Mouse (Mus musculus) kidney, embryonic 15.5 days (tissue): ENCODE results near the gene Methig1. TPM values are rescaled to one million over a fixed set of nuclear protein-coding genes. Genes with fewer than 3 reads are reported as not detected.
"Not testable (repeated sequence)": the region's sequence is repeated elsewhere in the genome, so short reads cannot be mapped to it uniquely, and the experiment has no call there.

ENCODE experiments used
- ATAC-seq: fragments of 200-750 bp; cut with Nextera tagmentation; replicated peaks from 2 replicates; pipeline ENCODE4 v1.8.0; 2017; ENCODE audit warnings: moderate TSS enrichment; ENCODE audit not compliant: low FRiP score
- H3K27ac ChIP-seq: fragments of 300-500 bp; sonication (generic); 2 replicates; pipeline ENCODE4 v1.5.1; 2015; ENCODE audit warnings: mild to moderate bottlenecking, inconsistent platforms
- H3K27me3 ChIP-seq: fragments of 300-500 bp; sonication (generic); 2 replicates; pipeline ENCODE4 v1.6.1; 2015; ENCODE audit warnings: inconsistent platforms
- H3K36me3 ChIP-seq: fragments of 300-500 bp; sonication (generic); 2 replicates; pipeline ENCODE4 v1.6.1; 2015; ENCODE audit warnings: inconsistent platforms
- H3K4me1 ChIP-seq: fragments of 300-500 bp; sonication (generic); 2 replicates; pipeline ENCODE4 v1.6.1; 2015; ENCODE audit warnings: inconsistent platforms
- H3K4me2 ChIP-seq: fragments of 300-500 bp; sonication (generic); 2 replicates; pipeline ENCODE4 v1.6.1; 2015; ENCODE audit warnings: moderate library complexity, mild to moderate bottlenecking, inconsistent platforms
- H3K4me3 ChIP-seq: fragments of 300-500 bp; sonication (generic); replicated peaks from 2 replicates; pipeline ENCODE4 v1.5.1; 2015; ENCODE audit warnings: mild to moderate bottlenecking, inconsistent platforms
- H3K9ac ChIP-seq: fragments of 300-500 bp; sonication (generic); 2 replicates; pipeline ENCODE4 v1.6.1; 2015; ENCODE audit warnings: mild to moderate bottlenecking, inconsistent platforms
- H3K9me3 ChIP-seq: fragments of 300-500 bp; sonication (generic); replicated peaks from 2 replicates; pipeline ENCODE4 v1.6.1; 2016; ENCODE audit warnings: inconsistent platforms
- WGBS: fragments of 180-500 bp; shearing (Covaris S2); methylation state at CpG from one replicate; pipeline ENCODE4 v1.1.7; 2015; ENCODE audit warnings: mixed read lengths; 5-methylcytosine and 5-hydroxymethylcytosine counted together
- polyA plus RNA-seq: library from polyadenylated mRNA; unstranded; fragments of >200 nt; fragmentation: Nextera tagmentation; extraction: Ambion mirVana; gene quantifications from 2 replicates; pipeline ENCODE4 v1.2.1, GENCODE M21; 2015

Gene Methig1
- polyA plus RNA-seq, 1 experiment from 2014 or later, result 1.5 TPM

DNA sequence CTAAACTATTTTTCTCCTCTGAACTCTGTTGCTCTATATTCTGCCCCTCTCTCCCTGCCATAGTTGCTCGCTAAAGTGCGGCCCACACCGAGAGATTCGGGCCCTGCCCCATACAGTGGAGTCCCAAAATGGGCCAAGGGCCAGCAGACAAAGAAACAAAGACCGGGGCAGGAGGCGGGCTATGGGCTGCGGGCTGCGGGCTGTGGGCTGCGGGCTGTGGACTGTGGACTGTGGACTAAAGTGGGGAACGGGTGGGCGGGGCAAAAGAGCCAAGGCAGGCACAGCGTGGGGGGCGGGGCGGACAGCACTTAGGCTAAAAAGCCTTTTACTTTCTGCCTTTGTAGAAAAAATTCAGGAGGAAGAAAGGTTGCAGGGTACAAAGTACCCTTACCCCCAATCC is 6.2 kb upstream of the Methig1 start:
- H3K9ac ChIP-seq, result no peak overlapping the region
- no peak overlapping the region for H3K4me2 ChIP-seq
- peak overlapping the region; percentile 13; the same call in 1 of the 2 replicates for H3K27ac ChIP-seq
- 0 out of 2 replicates have a peak, but pooled peaks cover 9% of the 10 kb centered on the region for H3K4me1 ChIP-seq
- no peaks in the 10 kb centered on the region for H3K9me3 ChIP-seq
- H3K27me3 ChIP-seq, result no peaks in the 10 kb centered on the region
- ATAC-seq, result no peak; the same call in 1 of the 2 replicates
- 75% methylated on average over 14 of the region's 14 CpGs for WGBS
- H3K36me3 ChIP-seq, result no peaks in the 10 kb centered on the region
- no peak overlapping the region for H3K4me3 ChIP-seq

DNA sequence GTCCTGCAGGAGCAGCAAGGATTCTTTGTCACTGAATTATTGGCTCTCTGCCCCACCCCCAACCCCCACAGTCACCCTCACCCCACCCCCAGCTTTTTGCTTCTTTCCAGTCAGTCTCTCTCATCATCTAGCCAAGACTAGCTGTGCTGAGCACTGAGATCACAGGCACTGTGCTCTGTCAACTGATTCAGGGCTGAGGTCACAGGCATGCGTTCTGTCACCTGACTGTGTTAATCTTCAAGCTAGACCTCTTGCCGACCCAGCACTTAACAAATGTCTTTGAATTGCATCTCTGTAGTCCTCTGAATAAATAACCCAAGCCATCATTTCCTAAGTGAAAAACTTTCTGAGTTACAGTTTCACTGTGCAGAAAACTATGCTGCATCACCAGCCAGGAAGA is 3.5 kb upstream of the Methig1 start:
- Histone ChIP-seq H3K36me3 (no peaks in the 10 kb centered on the region), H3K27me3 (no peaks in the 10 kb centered on the region), H3K27ac (peak overlapping the region; percentile 59), H3K4me3 (no peak overlapping the region), H3K4me2 (no peak overlapping the region), H3K9ac (no peak overlapping the region), H3K4me1 (0 out of 2 replicates have a peak, but pooled peaks cover 9% of the 10 kb centered on the region), H3K9me3 (no peaks in the 10 kb centered on the region)
- WGBS, result 18% methylated on average over 2 of the region's 2 CpGs
- ATAC-seq, result peak; percentile 82

DNA sequence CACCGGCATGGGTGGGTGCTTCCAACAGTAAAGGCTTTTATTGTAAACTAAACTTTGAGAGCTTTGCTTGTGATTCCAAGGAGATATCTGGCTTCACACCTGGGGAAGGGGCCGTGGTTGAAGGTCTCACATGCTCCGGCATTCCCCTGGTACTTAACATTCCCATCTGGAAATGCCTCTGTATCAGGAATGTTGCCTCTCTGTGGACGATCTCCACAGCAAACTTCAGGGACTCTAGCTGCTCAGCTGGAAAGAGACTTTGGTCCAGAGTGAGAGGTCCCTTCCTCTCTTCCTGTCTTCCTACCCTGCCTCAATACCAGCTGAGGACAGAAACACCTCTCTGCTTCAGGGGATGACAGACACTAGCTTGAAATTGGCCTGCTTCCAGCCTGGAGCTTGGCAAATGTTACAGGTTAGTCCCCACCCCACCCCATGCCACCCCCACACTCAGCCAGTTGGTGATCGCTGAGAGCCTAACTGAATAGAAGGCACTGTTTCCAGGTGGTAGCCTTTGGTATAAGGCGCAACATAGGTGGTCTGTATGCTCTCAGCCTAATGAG is 1.4 kb upstream of the Methig1 start:
- WGBS, result 69% methylated on average over 6 of the region's 6 CpGs
- ATAC-seq, result no peak
- Histone ChIP-seq H3K27me3 (no peaks in the 10 kb centered on the region), H3K4me2 (no peak overlapping the region), H3K4me3 (no peak overlapping the region), H3K4me1 (0 out of 2 replicates have a peak, but pooled peaks cover 9% of the 10 kb centered on the region), H3K9ac (no peak overlapping the region), H3K27ac (no peak overlapping the region), H3K36me3 (no peaks in the 10 kb centered on the region), H3K9me3 (no peaks in the 10 kb centered on the region)

DNA sequence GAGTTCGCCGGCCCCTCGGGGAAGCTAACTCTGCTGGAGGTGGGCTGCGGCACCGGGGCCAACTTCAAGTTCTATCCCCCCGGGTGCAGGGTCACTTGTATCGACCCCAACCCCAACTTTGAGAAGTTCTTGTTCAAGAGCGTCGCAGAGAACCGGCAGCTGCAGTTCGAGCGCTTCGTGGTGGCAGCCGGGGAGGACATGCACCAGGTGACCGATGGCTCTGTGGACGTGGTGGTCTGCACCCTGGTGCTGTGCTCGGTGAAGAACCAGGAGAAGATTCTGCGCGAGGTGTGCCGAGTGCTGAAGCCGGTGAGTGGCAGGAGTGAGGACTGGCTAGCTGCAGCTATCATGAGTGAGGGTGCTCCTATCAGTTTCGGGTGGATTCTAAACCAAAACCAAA is 450 bp downstream of the Methig1 start:
- not testable (repeated sequence) for ATAC-seq, H3K36me3 ChIP-seq, H3K4me2 ChIP-seq, H3K9me3 ChIP-seq, H3K4me3 ChIP-seq, H3K4me1 ChIP-seq, H3K9ac ChIP-seq, H3K27ac ChIP-seq, H3K27me3 ChIP-seq
- WGBS, result 87% methylated on average over 18 of the region's 22 CpGs

DNA sequence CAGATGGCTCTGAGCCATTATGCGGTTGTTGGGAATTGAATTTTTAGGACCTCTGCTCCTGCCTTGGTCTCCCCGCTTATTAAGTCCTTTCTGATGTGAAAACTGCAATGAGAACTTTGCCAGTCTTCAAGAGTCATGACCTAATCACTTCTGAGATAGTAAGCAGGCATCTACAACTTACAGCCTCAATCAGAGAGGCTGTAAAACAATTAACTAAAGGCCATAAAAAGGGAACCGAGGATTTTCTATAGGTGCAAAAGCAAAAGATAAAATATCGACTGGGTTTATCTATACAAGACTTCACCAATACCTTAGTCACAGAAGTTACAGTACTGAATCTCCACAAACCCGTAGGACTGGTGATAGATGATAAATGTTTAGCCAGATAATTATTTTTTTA is 2.9 kb downstream of the Methig1 start:
- no peak overlapping the region for H3K4me2 ChIP-seq
- no peak overlapping the region for H3K27ac ChIP-seq
- H3K36me3 ChIP-seq, result no peaks in the 10 kb centered on the region
- no peak overlapping the region for H3K4me3 ChIP-seq
- no peaks in the 10 kb centered on the region for H3K9me3 ChIP-seq
- no peak for ATAC-seq
- no peaks in the 10 kb centered on the region for H3K4me1 ChIP-seq
- H3K9ac ChIP-seq, result no peak overlapping the region
- WGBS, result 59% methylated on average over 5 of the region's 5 CpGs
- H3K27me3 ChIP-seq, result no peaks in the 10 kb centered on the region

DNA sequence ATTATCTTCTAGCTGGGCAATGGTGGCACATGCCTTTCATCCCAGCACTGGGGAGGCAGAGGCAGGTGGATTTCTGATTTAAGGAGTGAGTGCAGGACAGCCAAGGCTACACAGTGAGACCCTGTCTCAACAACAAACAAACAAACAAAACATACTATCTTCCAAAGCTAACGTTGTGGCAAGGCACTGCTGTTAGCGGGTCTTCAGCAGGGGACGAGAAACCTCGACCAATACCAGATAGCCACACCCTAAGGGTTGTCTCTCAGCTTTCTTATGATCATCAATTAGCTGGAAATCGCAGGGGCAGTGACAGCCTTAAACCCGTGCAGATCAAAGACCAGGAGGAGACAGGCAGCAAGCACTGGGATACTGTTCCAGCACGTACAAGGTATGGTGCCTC is 11.3 kb downstream of the Methig1 start, which contains the start of gene Higd1c:
Gene Higd1c (plus strand): TSS at position 301 of the 400 bp plus-strand sequence.
- Histone ChIP-seq H3K4me1 (0 out of 2 replicates have a peak, but pooled peaks cover 3% of the 10 kb centered on the region), H3K27me3 (no peaks in the 10 kb centered on the region), H3K27ac (no peak within 1 kb of the TSS), H3K9ac (no peak within 1 kb of the TSS), H3K9me3 (0 out of 2 replicates have a peak, but pooled peaks cover 6% of the 10 kb centered on the region), H3K4me2 (no peak within 1 kb of the TSS), H3K36me3 (no peaks in the 10 kb centered on the region), H3K4me3 (no peak within 1 kb of the TSS)
- WGBS, result 55% methylated on average over 7 of the region's 7 CpGs
- no peak for ATAC-seq

DNA sequence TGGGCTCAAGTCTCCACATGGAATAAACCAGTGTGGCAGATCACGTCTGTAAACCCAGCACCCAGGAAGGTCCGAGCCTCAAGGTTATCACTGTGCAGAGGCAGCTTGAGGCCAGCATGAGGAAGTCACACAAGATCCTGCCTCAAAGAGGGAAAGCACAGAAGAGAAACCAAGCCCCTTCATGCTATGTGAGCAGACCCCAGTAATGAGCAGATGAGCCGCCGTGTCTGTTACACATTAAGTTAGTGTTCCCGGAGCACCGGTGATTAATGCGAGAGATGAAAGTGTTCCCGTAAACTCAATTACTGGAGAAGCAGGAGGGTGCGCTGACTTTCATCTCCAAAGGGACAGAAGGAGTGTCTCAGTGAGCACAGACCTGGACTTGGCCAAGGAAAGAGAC is 13.0 kb downstream of the Methig1 start:
- H3K4me2 ChIP-seq, H3K9ac ChIP-seq, H3K36me3 ChIP-seq, H3K9me3 ChIP-seq, H3K4me3 ChIP-seq, H3K27me3 ChIP-seq, H3K4me1 ChIP-seq: not testable (repeated sequence)
- 27% methylated on average over 9 of the region's 9 CpGs for WGBS
- ATAC-seq, result peak; percentile 58
- 0 out of 2 replicates have a peak overlapping the region, but pooled peaks have one; percentile 7 for H3K27ac ChIP-seq

DNA sequence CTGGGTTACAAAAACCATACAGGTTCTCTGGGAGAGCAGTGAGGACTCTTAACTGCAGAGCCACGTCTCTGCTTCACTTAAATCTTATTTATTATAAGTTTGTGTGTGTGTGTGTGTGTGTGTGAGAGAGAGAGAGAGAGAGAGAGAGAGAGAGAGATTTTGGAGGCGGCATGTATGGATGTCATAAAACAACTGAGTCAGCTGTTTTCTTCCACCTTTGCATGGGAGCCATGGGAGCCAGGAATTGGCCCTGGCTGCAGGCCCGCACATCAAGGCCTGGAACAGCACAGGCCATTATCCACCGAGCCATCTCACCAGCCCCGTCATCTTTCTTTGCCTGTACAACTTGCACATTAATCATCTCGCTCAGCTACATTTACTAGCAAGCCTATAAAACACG is 14.2 kb downstream of the Methig1 start:
- WGBS, result 55% methylated on average over 7 of the region's 7 CpGs

DNA sequence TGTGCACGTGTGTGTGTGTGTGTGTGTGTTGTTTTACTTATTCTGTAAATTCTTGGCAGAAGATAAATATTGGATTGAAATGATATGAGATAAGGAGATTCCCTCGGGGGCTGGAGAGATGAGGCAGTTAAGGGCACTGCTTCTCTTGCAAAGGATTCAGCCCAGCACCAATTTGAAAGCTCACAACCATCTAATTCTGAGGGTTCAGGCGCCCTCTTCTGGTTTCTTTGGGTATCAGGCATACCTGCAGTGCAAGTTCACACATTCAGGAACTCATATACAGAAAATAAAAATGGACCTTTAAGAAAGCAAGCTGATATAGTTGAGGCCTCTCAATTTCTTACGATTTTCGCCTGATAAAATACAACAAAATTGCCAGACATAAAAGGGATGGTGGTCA is 22.1 kb downstream of the Methig1 start:
- H3K4me2 ChIP-seq, result no peak overlapping the region
- H3K4me3 ChIP-seq, result no peak overlapping the region
- no peaks in the 10 kb centered on the region for H3K9me3 ChIP-seq
- no peak overlapping the region for H3K9ac ChIP-seq
- no peaks in the 10 kb centered on the region for H3K27me3 ChIP-seq
- no peak overlapping the region for H3K27ac ChIP-seq
- ATAC-seq, result no peak
- WGBS, result 36% methylated on average over 5 of the region's 5 CpGs
- H3K36me3 ChIP-seq, result no peaks in the 10 kb centered on the region
- no peaks in the 10 kb centered on the region for H3K4me1 ChIP-seq

More for the DNA sequence above, 14.2 kb downstream of the Methig1 start:
- ATAC-seq, result no peak
- Histone ChIP-seq H3K9ac (no peak overlapping the region), H3K27ac (no peak overlapping the region), H3K4me1 (0 out of 2 replicates have a peak, but pooled peaks cover 3% of the 10 kb centered on the region), H3K9me3 (0 out of 2 replicates have a peak, but pooled peaks cover 6% of the 10 kb centered on the region), H3K36me3 (no peaks in the 10 kb centered on the region), H3K4me3 (no peak overlapping the region), H3K27me3 (no peaks in the 10 kb centered on the region), H3K4me2 (no peak overlapping the region)

DNA sequence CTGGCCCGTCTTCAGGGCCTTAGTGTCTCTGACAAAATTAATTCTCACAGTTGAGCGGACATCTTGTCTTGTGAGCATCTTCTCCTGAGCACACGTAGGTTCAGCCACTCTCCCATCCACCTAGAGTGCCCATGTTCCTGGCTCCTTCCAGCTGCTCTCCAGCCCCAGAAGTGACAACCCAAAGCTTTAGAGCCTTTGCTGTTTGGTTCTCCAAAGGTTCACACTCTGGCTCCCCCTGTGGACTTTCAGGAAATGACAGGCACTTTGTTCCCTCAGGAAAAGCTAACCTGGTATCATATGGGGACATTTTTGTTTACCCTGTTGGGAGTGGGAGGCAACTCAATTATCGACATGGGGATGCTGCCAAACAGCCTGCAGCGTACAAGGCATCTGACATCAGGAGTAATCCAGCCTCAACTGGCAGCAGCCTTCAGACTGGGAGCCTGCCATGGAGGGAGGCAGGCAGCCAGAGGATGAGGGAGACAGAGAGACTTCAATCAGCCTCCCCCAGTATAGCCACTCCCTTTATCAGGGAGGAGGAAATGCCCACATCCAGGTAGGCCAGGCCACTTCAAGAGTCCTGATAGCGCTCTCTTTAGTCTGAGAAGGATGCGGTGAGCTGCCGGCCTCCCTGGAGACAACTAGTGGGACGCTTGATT is 25.0 kb downstream of the Methig1 start:
- not testable (repeated sequence) for H3K36me3 ChIP-seq, H3K27me3 ChIP-seq, H3K4me2 ChIP-seq, H3K4me1 ChIP-seq, H3K9ac ChIP-seq, H3K9me3 ChIP-seq, H3K27ac ChIP-seq, H3K4me3 ChIP-seq
- ATAC-seq, result 0 out of 2 replicates have a peak, but pooled peaks have one; percentile 15
- 48% methylated on average over 4 of the region's 9 CpGs for WGBS

DNA sequence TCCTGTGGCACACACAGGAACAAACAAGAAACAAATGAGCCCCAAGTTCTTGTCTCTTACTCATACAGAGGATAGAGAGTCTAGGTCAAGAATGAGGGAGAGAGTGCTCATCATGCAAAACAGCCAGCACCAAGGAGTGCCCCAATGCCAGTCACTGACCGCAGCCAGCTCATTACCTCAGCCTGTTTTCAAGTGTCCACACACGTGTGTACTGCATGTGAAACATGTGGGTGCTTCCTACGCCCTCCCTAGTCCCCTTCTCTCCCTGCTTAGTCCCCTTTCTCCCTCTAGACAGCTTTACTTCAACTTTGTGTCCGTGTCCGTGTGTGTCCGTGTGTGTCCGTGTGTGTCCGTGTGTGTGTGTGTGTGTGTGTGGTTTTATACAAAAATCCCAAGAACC is 26.7 kb downstream of the Methig1 start:
- H3K9ac ChIP-seq, result no peak overlapping the region
- H3K36me3 ChIP-seq, result no peaks in the 10 kb centered on the region
- no peak overlapping the region for H3K27ac ChIP-seq
- no peaks in the 10 kb centered on the region for H3K9me3 ChIP-seq
- H3K4me1 ChIP-seq, result no peaks in the 10 kb centered on the region
- H3K4me2 ChIP-seq, result no peak overlapping the region
- WGBS, result 87% methylated on average over 8 of the region's 8 CpGs
- H3K27me3 ChIP-seq, result no peaks in the 10 kb centered on the region
- H3K4me3 ChIP-seq, result no peak overlapping the region
- ATAC-seq, result no peak

DNA sequence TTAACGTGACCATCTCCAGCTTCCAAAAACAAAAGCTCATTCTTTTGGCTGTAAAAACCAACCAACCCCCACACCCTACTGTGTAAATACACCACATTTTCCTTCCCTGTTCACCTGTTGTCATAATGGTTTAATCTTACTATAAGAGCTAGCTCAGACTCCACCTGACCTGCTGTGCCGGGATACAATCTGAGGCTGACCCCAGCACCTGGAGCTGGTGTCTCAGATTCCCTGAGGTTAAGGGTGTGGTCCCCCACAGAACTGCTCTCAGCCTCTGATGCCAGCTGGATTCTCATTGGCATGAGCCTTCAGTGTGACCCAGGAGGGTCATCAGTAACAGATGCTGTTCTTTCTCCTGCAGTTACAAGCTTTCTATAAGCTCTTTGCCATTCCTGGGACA is 27.2 kb downstream of the Methig1 start:
- Histone ChIP-seq H3K27me3 (no peaks in the 10 kb centered on the region), H3K4me2 (no peak overlapping the region), H3K4me1 (no peaks in the 10 kb centered on the region), H3K36me3 (no peaks in the 10 kb centered on the region), H3K9ac (no peak overlapping the region), H3K9me3 (no peaks in the 10 kb centered on the region), H3K4me3 (no peak overlapping the region), H3K27ac (no peak overlapping the region)
- 57% methylated on average over 2 of the region's 2 CpGs for WGBS
- ATAC-seq, result no peak
